Mouse (Mus musculus): ENCODE results near the gene Nipal4. TPM values are rescaled to one million over a fixed set of nuclear protein-coding genes. Genes with fewer than 3 reads are reported as not detected.
"Not testable (repeated sequence)": the region's sequence is repeated elsewhere in the genome, so short reads cannot be mapped to it uniquely, and the experiment has no call there.

Nipal4 gene
- polyA plus RNA-seq, 1 experiment from 2014 or later, result 0.84 TPM

GRCm38 (mm10) chr11:46194175-46194574, 27.9 kb upstream of the Nipal4 start:
- Histone ChIP-seq H3K9me3 (no peaks in the 10 kb centered on the region), H3K4me2 (no peak overlapping the region), H3K27ac (no peak overlapping the region), H3K4me1 (no peaks in the 10 kb centered on the region), H3K27me3 (no peaks in the 10 kb centered on the region), H3K4me3 (replicated peaks) (no peak overlapping the region), H3K36me3 (replicated peaks) (peaks cover 45% of the 10 kb centered on the region), H3K9ac (no peak overlapping the region)
- 82% methylated on average over 4 of the region's 4 CpGs for WGBS
- no peak for ATAC-seq (ENCODE audit: low FRiP score)

GRCm38 (mm10) chr11:46188283-46188682, 22.0 kb upstream of the Nipal4 start:
- ATAC-seq (ENCODE audit: low FRiP score), result no peak
- no peak overlapping the region for H3K4me3 ChIP-seq (replicated peaks)
- no peak overlapping the region for H3K4me2 ChIP-seq
- H3K27me3 ChIP-seq, result no peaks in the 10 kb centered on the region
- H3K4me1 ChIP-seq, result peaks cover 5% of the 10 kb centered on the region; the same call in 1 of the 2 replicates
- H3K27ac ChIP-seq, result no peak overlapping the region
- WGBS, result 68% methylated on average over 2 of the region's 2 CpGs
- 0 out of 2 replicates have a peak, but pooled peaks cover 3% of the 10 kb centered on the region for H3K36me3 ChIP-seq (replicated peaks)
- no peak overlapping the region for H3K9ac ChIP-seq
- no peaks in the 10 kb centered on the region for H3K9me3 ChIP-seq

DNA sequence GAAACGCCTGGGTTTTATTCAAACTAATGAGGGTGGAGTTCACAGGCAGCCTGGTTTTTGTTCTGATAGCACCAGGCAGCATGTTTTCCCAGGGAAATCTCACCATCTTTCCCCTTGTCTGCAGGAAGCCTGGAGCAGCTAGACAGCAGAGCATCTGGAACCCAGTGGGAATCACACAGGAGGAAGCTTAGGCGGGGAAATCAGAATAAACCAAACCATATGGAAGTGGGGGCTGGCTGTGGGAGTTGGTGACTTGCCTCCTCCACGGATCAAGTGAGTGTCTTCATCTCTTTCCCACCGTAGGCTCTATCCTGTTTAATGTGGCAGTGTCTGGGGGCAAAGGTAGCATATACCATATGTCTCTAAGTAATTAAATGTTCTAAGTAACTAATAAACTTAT, 19.2 kb upstream of the Nipal4 start:
- WGBS, result 56% methylated on average over 4 of the region's 4 CpGs
- no peak overlapping the region for H3K27ac ChIP-seq

GRCm38 (mm10) chr11:46184946-46185345, 18.6 kb upstream of the Nipal4 start:
- no peak for ATAC-seq (ENCODE audit: low FRiP score)
- no peaks in the 10 kb centered on the region for H3K9me3 ChIP-seq
- no peak overlapping the region for H3K4me2 ChIP-seq
- H3K27me3 ChIP-seq, result no peaks in the 10 kb centered on the region
- H3K4me3 ChIP-seq (replicated peaks), result no peak overlapping the region
- 83% methylated on average over 3 of the region's 3 CpGs for WGBS
- no peaks in the 10 kb centered on the region for H3K36me3 ChIP-seq (replicated peaks)
- H3K9ac ChIP-seq, result no peak overlapping the region
- H3K4me1 ChIP-seq, result peaks cover 5% of the 10 kb centered on the region; the same call in 1 of the 2 replicates
- no peak overlapping the region for H3K27ac ChIP-seq

More for the DNA sequence above, 19.2 kb upstream of the Nipal4 start:
- Histone ChIP-seq H3K4me2 (no peak overlapping the region), H3K27me3 (no peaks in the 10 kb centered on the region), H3K4me1 (peaks cover 5% of the 10 kb centered on the region; the same call in 1 of the 2 replicates), H3K9me3 (no peaks in the 10 kb centered on the region), H3K4me3 (replicated peaks) (no peak overlapping the region), H3K36me3 (replicated peaks) (no peaks in the 10 kb centered on the region), H3K9ac (no peak overlapping the region)
- ATAC-seq (ENCODE audit: low FRiP score), result no peak

GRCm38 (mm10) chr11:46182031-46182430, 15.7 kb upstream of the Nipal4 start:
- H3K4me2 ChIP-seq; H3K9me3 ChIP-seq; H3K36me3 ChIP-seq (replicated peaks); H3K9ac ChIP-seq; H3K4me1 ChIP-seq; H3K27me3 ChIP-seq; H3K27ac ChIP-seq; H3K4me3 ChIP-seq (replicated peaks); ATAC-seq (ENCODE audit: low FRiP score): not testable (repeated sequence)
- 88% methylated on average over 1 of the region's 1 CpGs for WGBS

GRCm38 (mm10) chr11:46177246-46178043, 11.1 kb upstream of the Nipal4 start:
- no peaks in the 10 kb centered on the region for H3K27me3 ChIP-seq
- no peaks in the 10 kb centered on the region for H3K4me1 ChIP-seq
- WGBS, result 81% methylated on average over 10 of the region's 10 CpGs

DNA sequence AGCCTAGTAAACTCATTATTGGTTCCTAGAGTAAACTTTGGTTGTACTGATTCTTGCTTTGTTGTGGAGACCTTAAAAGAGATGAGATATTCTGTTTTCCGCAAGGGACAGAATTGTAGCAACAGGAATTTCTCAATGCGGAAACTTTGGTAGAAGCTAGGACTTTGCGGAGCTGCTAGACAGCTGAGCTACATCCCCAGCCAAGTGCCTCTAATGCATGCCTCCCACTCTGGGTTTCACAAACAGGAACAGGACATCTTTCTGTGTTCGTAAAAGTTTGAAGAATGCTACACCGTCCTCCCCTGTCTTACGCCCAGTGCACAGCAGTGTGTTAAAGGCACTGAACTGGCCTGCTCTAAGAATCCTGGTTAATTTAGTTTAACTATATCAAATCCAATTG, 9.8 kb upstream of the Nipal4 start:
- Histone ChIP-seq H3K9me3 (no peaks in the 10 kb centered on the region), H3K36me3 (replicated peaks) (no peaks in the 10 kb centered on the region), H3K4me2 (no peak overlapping the region), H3K27me3 (no peaks in the 10 kb centered on the region), H3K27ac (no peak overlapping the region), H3K9ac (no peak overlapping the region), H3K4me1 (no peaks in the 10 kb centered on the region), H3K4me3 (replicated peaks) (no peak overlapping the region)
- WGBS, result 90% methylated on average over 6 of the region's 6 CpGs
- no peak for ATAC-seq (ENCODE audit: low FRiP score)

More at GRCm38 (mm10) chr11:46177246-46178043, 11.1 kb upstream of the Nipal4 start:
- H3K27ac ChIP-seq, result no peak overlapping the region
- no peaks in the 10 kb centered on the region for H3K9me3 ChIP-seq
- no peak overlapping the region for H3K9ac ChIP-seq
- ATAC-seq (ENCODE audit: low FRiP score), result no peak
- H3K4me2 ChIP-seq, result no peak overlapping the region
- H3K4me3 ChIP-seq (replicated peaks), result no peak overlapping the region
- no peaks in the 10 kb centered on the region for H3K36me3 ChIP-seq (replicated peaks)

DNA sequence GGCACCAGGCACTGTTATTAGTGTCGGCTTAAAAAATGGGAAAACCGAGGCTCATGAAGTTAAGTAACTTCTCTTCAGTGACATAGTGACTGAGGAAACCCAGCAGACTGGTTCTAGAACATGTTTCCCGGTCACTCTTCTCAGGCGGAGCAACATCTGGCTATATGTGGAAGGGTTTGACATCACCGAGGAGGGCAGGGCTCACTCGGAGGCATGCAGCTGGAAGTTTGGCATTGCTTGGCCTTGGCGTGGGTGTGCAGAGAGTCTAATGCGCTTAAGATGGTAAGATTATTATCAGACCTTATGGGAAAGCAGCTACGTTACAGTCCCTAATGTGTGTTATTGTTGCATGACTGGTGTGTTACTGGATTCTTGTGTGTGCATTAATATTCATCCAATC, 5.8 kb upstream of the Nipal4 start:
- H3K27ac ChIP-seq, result no peak overlapping the region
- H3K27me3 ChIP-seq, result peaks cover 2% of the 10 kb centered on the region; the same call in 1 of the 2 replicates
- no peaks in the 10 kb centered on the region for H3K9me3 ChIP-seq
- no peaks in the 10 kb centered on the region for H3K36me3 ChIP-seq (replicated peaks)
- H3K4me1 ChIP-seq, result peaks cover 4% of the 10 kb centered on the region; the same call in 1 of the 2 replicates
- H3K4me3 ChIP-seq (replicated peaks), result no peak overlapping the region
- whole genome bisulfite sequencing, result 95% methylated on average over 9 of the region's 9 CpGs
- no peak for ATAC-seq (ENCODE audit: low FRiP score)
- H3K4me2 ChIP-seq, result no peak overlapping the region
- no peak overlapping the region for H3K9ac ChIP-seq

- no peak overlapping the region for H3K4me3 ChIP-seq (replicated peaks)
- 28% methylated on average over 3 of the region's 3 CpGs for WGBS
- H3K27ac ChIP-seq, result no peak overlapping the region
- H3K4me1 ChIP-seq, result peaks cover 13% of the 10 kb centered on the region
- H3K27me3 ChIP-seq, result peaks cover 18% of the 10 kb centered on the region
- ATAC-seq (ENCODE audit: low FRiP score), result no peak
- H3K9me3 ChIP-seq, result no peaks in the 10 kb centered on the region
- H3K4me2 ChIP-seq, result no peak overlapping the region
- no peak overlapping the region for H3K9ac ChIP-seq
- H3K36me3 ChIP-seq (replicated peaks), result no peaks in the 10 kb centered on the region
These were observed 3.6 kb upstream of the Nipal4 start for GRCm38 (mm10) chr11:46169908-46170307.

DNA sequence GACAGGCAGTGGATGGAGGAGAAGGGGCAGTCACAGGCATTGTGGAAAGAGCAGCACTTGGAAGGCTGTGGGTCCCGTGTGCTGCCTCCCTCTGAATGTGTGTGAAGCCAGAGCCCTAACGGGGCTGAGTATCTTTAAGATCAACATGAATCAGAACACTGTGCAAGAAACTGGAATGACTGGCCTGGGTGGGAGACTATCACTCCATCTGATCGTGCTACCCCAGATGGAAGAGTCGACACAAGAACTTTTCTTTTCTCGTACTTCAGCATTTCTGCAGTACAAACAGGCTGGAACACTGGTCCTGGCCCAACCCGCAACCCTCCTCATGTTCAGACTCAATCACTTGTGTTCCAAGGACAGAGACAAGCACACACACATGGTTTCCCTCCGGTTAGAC, 2.2 kb upstream of the Nipal4 start:
- Histone ChIP-seq H3K9ac (no peak overlapping the region), H3K27me3 (peaks cover 24% of the 10 kb centered on the region), H3K4me3 (replicated peaks) (no peak overlapping the region), H3K4me2 (no peak overlapping the region), H3K36me3 (replicated peaks) (no peaks in the 10 kb centered on the region), H3K4me1 (peaks cover 13% of the 10 kb centered on the region), H3K9me3 (no peaks in the 10 kb centered on the region), H3K27ac (no peak overlapping the region)
- ATAC-seq (ENCODE audit: low FRiP score), result no peak
- 88% methylated on average over 7 of the region's 7 CpGs for WGBS

DNA sequence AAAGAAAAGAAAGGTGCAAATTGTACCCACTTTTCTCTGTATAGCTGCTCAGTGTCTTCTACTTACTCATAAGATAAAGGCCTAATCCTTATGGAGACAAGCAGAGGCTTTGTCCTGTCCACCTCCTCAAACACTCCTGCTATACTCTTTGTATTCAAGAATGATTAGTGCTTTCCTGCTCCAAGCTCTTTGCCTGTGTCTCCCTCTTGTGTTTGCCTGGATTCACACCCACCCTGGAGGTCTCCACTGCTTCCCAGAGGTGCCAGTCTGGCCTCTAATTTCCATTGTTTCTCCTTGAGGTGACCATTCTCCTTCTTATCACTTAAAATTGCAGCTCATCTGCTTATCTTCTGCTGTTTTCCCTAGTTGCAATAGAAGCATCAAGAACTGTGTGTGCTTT, 8.8 kb downstream of the Nipal4 start:
- Histone ChIP-seq H3K9ac (no peak overlapping the region), H3K9me3 (no peaks in the 10 kb centered on the region), H3K36me3 (replicated peaks) (no peaks in the 10 kb centered on the region), H3K4me2 (no peak overlapping the region), H3K4me3 (replicated peaks) (no peak overlapping the region), H3K27ac (no peak overlapping the region), H3K4me1 (no peaks in the 10 kb centered on the region), H3K27me3 (no peaks in the 10 kb centered on the region)
- no peak for ATAC-seq (ENCODE audit: low FRiP score)

DNA sequence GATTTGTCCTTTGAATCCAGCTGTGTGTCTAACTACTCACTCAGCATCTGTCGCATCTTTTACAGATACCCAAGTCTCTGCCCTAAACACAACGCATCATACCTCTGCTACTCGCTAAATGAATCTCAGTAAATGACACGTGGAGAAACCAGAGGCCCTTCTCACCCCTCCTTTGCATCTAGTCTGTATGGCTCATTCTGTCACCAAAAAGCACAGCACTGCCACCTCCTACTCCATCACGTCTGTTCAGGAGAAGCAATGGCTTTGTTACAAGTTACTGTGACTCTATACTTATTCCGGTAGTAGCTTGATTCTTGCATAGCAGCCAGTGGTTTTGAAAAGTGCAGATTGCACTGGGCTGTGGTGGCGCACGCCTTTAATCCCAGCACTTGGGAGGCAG, 9.4 kb downstream of the Nipal4 start:
- Histone ChIP-seq H3K27me3 (no peaks in the 10 kb centered on the region), H3K9me3 (no peaks in the 10 kb centered on the region), H3K4me3 (replicated peaks) (no peak overlapping the region), H3K27ac (no peak overlapping the region), H3K36me3 (replicated peaks) (no peaks in the 10 kb centered on the region), H3K4me1 (no peaks in the 10 kb centered on the region), H3K9ac (no peak overlapping the region), H3K4me2 (no peak overlapping the region)
- 86% methylated on average over 8 of the region's 8 CpGs for WGBS
- no peak for ATAC-seq (ENCODE audit: low FRiP score)

DNA sequence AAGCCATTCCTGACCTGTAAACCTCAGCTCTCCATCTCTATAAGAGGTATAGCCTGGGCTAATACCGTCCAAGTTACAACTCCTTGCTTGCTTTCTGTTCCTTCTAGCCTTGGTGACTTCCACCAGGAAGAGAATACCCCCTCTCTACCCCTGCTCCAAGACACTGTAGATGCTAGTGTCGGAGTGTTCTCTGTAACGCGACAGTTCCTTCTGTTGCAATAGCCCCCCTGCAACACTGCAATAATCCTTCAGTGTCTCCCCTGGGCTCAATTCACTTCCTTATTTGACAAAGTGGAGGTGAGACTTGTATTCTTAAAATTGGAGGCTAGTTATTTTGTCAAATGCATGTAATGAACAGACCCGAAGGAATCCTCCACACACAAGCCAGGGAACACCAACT, 19.7 kb downstream of the Nipal4 start:
- 89% methylated on average over 5 of the region's 5 CpGs for WGBS

More for the DNA sequence above, 19.7 kb downstream of the Nipal4 start:
- H3K36me3 ChIP-seq (replicated peaks), result peaks cover 5% of the 10 kb centered on the region
- H3K4me3 ChIP-seq (replicated peaks), result no peak overlapping the region
- H3K27me3 ChIP-seq, result no peaks in the 10 kb centered on the region
- H3K27ac ChIP-seq, result no peak overlapping the region
- H3K4me2 ChIP-seq, result no peak overlapping the region
- no peak overlapping the region for H3K9ac ChIP-seq
- no peak for ATAC-seq (ENCODE audit: low FRiP score)
- H3K9me3 ChIP-seq, result no peaks in the 10 kb centered on the region
- no peaks in the 10 kb centered on the region for H3K4me1 ChIP-seq

Data from forebrain, embryonic 12.5 days (tissue).